Mouse (Mus musculus) midbrain, embryonic 15.5 days (tissue): Measurements from ENCODE around the gene Upp2. TPM values are rescaled to one million over a fixed set of nuclear protein-coding genes. Genes with fewer than 3 reads are reported as not detected.

Experiments
- ATAC-seq: fragments of 200-750 bp; cut with Nextera tagmentation; replicated peaks from 2 replicates; pipeline ENCODE4 v1.8.0; 2017; ENCODE audit warnings: moderate TSS enrichment
- H3K27ac ChIP-seq: fragments of 300-500 bp; sonication (generic); 2 replicates; pipeline ENCODE4 v1.5.1; 2015; ENCODE audit warnings: mild to moderate bottlenecking, inconsistent platforms
- H3K27me3 ChIP-seq: fragments of 300-500 bp; sonication (generic); replicated peaks from 2 replicates; pipeline ENCODE4 v1.6.1; 2015; ENCODE audit warnings: inconsistent platforms
- H3K36me3 ChIP-seq: fragments of 300-500 bp; sonication (generic); replicated peaks from 2 replicates; pipeline ENCODE4 v1.6.1; 2015; ENCODE audit warnings: inconsistent platforms
- H3K4me1 ChIP-seq: fragments of 300-500 bp; sonication (generic); 2 replicates; pipeline ENCODE4 v1.6.1; 2015; ENCODE audit warnings: inconsistent platforms
- H3K4me2 ChIP-seq: fragments of 300-500 bp; sonication (generic); 2 replicates; pipeline ENCODE4 v1.6.1; 2015; ENCODE audit warnings: inconsistent platforms, mild to moderate bottlenecking, moderate library complexity
- H3K4me3 ChIP-seq: fragments of 300-500 bp; sonication (generic); 2 replicates; pipeline ENCODE4 v1.5.1; 2015; ENCODE audit warnings: mild to moderate bottlenecking, inconsistent platforms
- H3K9ac ChIP-seq: fragments of 300-500 bp; sonication (generic); 2 replicates; pipeline ENCODE4 v1.6.1; 2015; ENCODE audit warnings: mild to moderate bottlenecking, inconsistent platforms
- H3K9me3 ChIP-seq: fragments of 300-500 bp; sonication (generic); 2 replicates; pipeline ENCODE4 v1.6.1; 2016; ENCODE audit warnings: inconsistent platforms
- WGBS: fragments of 180-500 bp; shearing (Covaris S2); methylation state at CpG from one replicate; pipeline ENCODE4 v1.1.7; 2015; ENCODE audit warnings: mixed read lengths; 5-methylcytosine and 5-hydroxymethylcytosine counted together
- polyA plus RNA-seq: library from polyadenylated mRNA; unstranded; fragments of >200 nt; fragmentation: Nextera tagmentation; extraction: Ambion mirVana; gene quantifications from 2 replicates; pipeline ENCODE4 v1.2.1, GENCODE M21; 2015

The Upp2 gene
- polyA plus RNA-seq, 1 experiment from 2014 or later, result 15.2 TPM

DNA sequence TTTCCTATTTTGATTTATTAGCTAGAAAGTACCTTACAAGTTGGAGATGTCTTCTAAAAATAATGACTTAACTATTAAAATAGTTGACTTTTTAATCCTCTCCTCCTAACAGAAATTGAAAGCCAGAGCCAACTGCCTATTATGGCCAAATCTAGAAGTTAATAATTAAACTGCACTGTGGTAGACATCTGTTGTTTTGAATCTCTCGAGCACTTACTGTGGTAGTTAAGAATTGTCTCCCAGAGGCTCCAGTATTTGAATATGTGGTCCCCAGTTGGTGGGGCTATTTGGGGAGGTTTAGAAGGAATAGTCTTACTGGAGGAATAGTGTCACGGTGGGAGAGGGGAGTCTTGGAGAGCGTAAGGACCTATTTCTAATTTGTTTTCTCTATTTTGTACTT is 273.9 kb downstream of the Upp2 start:
- no peak overlapping the region for H3K9ac ChIP-seq
- ATAC-seq, result no peak
- H3K4me2 ChIP-seq, result no peak overlapping the region
- no peaks in the 10 kb centered on the region for H3K36me3 ChIP-seq
- peaks cover 3% of the 10 kb centered on the region; the same call in 1 of the 2 replicates for H3K4me1 ChIP-seq
- H3K27me3 ChIP-seq, result no peaks in the 10 kb centered on the region
- no peak overlapping the region for H3K4me3 ChIP-seq
- H3K9me3 ChIP-seq, result no peaks in the 10 kb centered on the region
- no peak overlapping the region for H3K27ac ChIP-seq
- 85% methylated on average over 3 of the region's 3 CpGs for WGBS

DNA sequence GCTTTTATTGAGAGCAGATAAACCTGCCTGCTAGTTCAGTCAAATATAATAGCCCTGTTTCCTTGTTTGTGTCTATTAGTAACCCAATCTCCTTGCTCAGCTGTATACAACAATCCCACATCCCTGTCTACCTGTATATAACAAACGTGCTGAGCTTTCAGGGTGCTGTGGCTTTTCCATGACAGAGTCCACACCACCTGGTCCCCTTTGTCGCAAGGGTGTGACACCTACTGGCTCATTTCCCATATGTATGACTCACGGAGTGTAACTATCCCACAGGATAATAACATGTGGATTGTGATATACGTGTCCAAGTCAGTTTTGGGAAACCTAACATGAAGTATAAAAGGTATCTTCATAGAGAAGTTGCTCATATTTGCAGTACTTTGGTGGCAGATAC is 275.3 kb downstream of the Upp2 start:
- no peaks in the 10 kb centered on the region for H3K9me3 ChIP-seq
- H3K9ac ChIP-seq, result no peak overlapping the region
- no peak overlapping the region for H3K4me3 ChIP-seq
- WGBS, result 95% methylated on average over 4 of the region's 4 CpGs
- H3K4me2 ChIP-seq, result no peak overlapping the region
- no peaks in the 10 kb centered on the region for H3K27me3 ChIP-seq
- ATAC-seq, result no peak
- no peak overlapping the region for H3K27ac ChIP-seq
- no peaks in the 10 kb centered on the region for H3K36me3 ChIP-seq
- H3K4me1 ChIP-seq, result peaks cover 3% of the 10 kb centered on the region; the same call in 1 of the 2 replicates

Other genes with a start within 250 kb of the Upp2 start
- 0.51 and 0.92 TPM in 2 replicates for gene Acvr1c, start 209.4 kb upstream of the Upp2 start, polyA plus RNA-seq
- gene Gm17409, start 97.2 kb upstream of the Upp2 start, polyA plus RNA-seq, result not detected in 2 replicates
- gene Acvr1, start 141 bp upstream of the Upp2 start, polyA plus RNA-seq, result 4.2 and 4.3 TPM in 2 replicates